22 mouse cellular contexts compared by ENCODE assay signal in the genomic region with DNA sequence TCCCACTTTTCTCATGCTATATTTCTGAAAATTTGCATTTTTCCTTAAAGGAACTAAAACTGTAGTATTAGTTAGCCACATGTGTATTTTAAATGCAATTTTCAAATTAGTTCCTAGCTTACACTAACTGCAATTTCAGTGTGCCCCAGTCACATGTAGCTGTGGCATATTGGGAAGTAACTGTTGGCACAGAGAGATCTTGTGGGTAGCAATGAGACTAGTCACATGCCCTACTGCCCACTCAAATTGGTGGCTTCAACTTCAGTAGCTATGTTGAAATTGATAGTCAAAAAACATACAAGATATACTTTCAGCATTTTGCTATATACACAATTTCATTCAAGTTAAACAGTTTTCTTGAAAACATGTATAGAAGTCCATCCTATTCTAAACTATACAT. TPM values are rescaled to one million over a fixed set of nuclear protein-coding genes. Genes with fewer than 3 reads are reported as not detected.
DNase-seq lines count a peak whose midpoint lies in the region; ATAC-seq and TF ChIP-seq lines count a peak whose summit lies in the region.
"Had no signal": no experiment of that assay in that cellular context is flagged by ENCODE, and none has a peak within 500 bp of the region (broad histone marks: within the 10 kb centered on the region; RNA-seq: fewer than 3 reads in every experiment).

No protein-coding gene starts in this region.

- no peaks in the 10 kb centered on the region for H3K36me3 ChIP-seq in liver, embryonic 11.5 days (ENCODE audit: control insufficient read depth, insufficient read depth, low read length)
- H3K36me3 ChIP-seq: embryonic facial prominence, embryonic 15.5 days; forebrain, embryonic 10.5 days; forebrain, embryonic 15.5 days; heart, embryonic 12.5 days; hindbrain, embryonic 12.5 days had no signal

- H3K27me3 ChIP-seq in liver, embryonic 11.5 days (replicated peaks; ENCODE audit: control insufficient read depth, insufficient read depth, low read length): no peaks in the 10 kb centered on the region
- H3K27me3 ChIP-seq: embryonic facial prominence, embryonic 15.5 days; forebrain, embryonic 15.5 days; heart, embryonic 12.5 days; hindbrain, embryonic 12.5 days; Patski had no signal

- DNase-seq in lung, adult 18-20 months: peak; percentile 7 to 15
- no peak for DNase-seq in lung, adult 2 months
- DNase-seq in spleen, postnatal 14 days (ENCODE audit: low spot score in 2 of 2): no peak
- DNase-seq in liver, embryonic 11.5 days (ENCODE audit: low spot score): no peak
- DNase-seq in left cerebral cortex, adult 9 months (ENCODE audit: low spot score in 2 of 2): no peak
- DNase-seq: adrenal gland, postnatal 10 days; cerebellum, adult 18-20 months; cerebellum, postnatal 10 days; embryo, embryonic 11 days; gastrocnemius, postnatal 10 days had no signal

- no peak overlapping the region for H3K4me3 ChIP-seq in lung, adult 2 months (replicated peaks; ENCODE audit: extremely low read depth, low read depth, low read length)
- H3K4me3 ChIP-seq in bone marrow macrophage, adult 2 months (ENCODE audit: insufficient read depth, low read length): no peak overlapping the region
- H3K4me3 ChIP-seq in liver, embryonic 11.5 days (ENCODE audit: low read depth, low read length): no peak overlapping the region
- H3K4me3 ChIP-seq: embryonic facial prominence, embryonic 15.5 days; erythroblast, embryonic 14.5 days; forebrain, embryonic 10.5 days; forebrain, embryonic 15.5 days; heart, embryonic 12.5 days; hindbrain, embryonic 12.5 days had no signal

- H3K9ac ChIP-seq in liver, embryonic 11.5 days (ENCODE audit: low read depth, low read length): no peak overlapping the region
- H3K9ac ChIP-seq: embryonic facial prominence, embryonic 15.5 days; forebrain, embryonic 15.5 days; heart, embryonic 12.5 days; hindbrain, embryonic 12.5 days had no signal

- no peak for TF ChIP-seq POLR2A in lung, adult 2 months (IDR thresholded peaks at IDR 0.05; ENCODE audit: borderline replicate concordance, extremely low read depth, low read depth, low read length)
- no peak for TF ChIP-seq POLR2A in bone marrow macrophage, adult 2 months (IDR thresholded peaks at IDR 0.05; ENCODE audit: borderline replicate concordance, low read depth, low read length)

- ATAC-seq in hematopoietic stem cell, adult 5-6 weeks (replicated peaks in 1 of 2; ENCODE audit: insufficient read depth in 1 of 2, low FRiP score in 2 of 2, low TSS enrichment in 1 of 2, low read depth in 1 of 2, poor library complexity in 2 of 2, severe bottlenecking in 2 of 2): peak; percentile 77 to 81
- ATAC-seq in megakaryocyte progenitor cell, adult 5-6 weeks (replicated peaks; ENCODE audit: poor library complexity): peak; percentile 88
- no peak for ATAC-seq in liver, embryonic 11.5 days (replicated peaks; ENCODE audit: low FRiP score)
- ATAC-seq: forebrain, embryonic 15.5 days; hindbrain, embryonic 16.5 days; inflammation-experienced regulatory T-cells, adult 6 months; Patski had no signal

- no peaks in the 10 kb centered on the region for H3K4me1 ChIP-seq in lung, adult 2 months (ENCODE audit: control insufficient read depth, insufficient read depth, low read length)
- peaks cover 24% of the 10 kb centered on the region for H3K4me1 ChIP-seq in bone marrow macrophage, adult 2 months (ENCODE audit: control insufficient read depth, insufficient read depth, low read length)
- H3K4me1 ChIP-seq in liver, embryonic 11.5 days (replicated peaks; ENCODE audit: control insufficient read depth, insufficient read depth, low read length): no peaks in the 10 kb centered on the region; the same call in 1 of the 2 replicates
- H3K4me1 ChIP-seq: embryonic facial prominence, embryonic 15.5 days; forebrain, embryonic 10.5 days; forebrain, embryonic 15.5 days; heart, embryonic 12.5 days; hindbrain, embryonic 12.5 days had no signal

- H3K4me2 ChIP-seq in liver, embryonic 11.5 days: no peak overlapping the region
- H3K4me2 ChIP-seq: embryonic facial prominence, embryonic 15.5 days; forebrain, embryonic 15.5 days; heart, embryonic 12.5 days; hindbrain, embryonic 12.5 days had no signal

- no peak for TF ChIP-seq CTCF in lung, adult 2 months (IDR thresholded peaks at IDR 0.05; ENCODE audit: insufficient read depth, low read length)
- TF ChIP-seq CTCF in bone marrow macrophage, adult 2 months (IDR thresholded peaks at IDR 0.05; ENCODE audit: low read depth, low read length): no peak

- H3K9me3 ChIP-seq in liver, embryonic 11.5 days (ENCODE audit: control insufficient read depth, low read length): no peaks in the 10 kb centered on the region
- H3K9me3 ChIP-seq: embryonic facial prominence, embryonic 15.5 days; forebrain, embryonic 10.5 days; forebrain, embryonic 15.5 days; heart, embryonic 12.5 days; hindbrain, embryonic 12.5 days had no signal

- peak overlapping the region; percentile 83 for H3K27ac ChIP-seq in bone marrow macrophage, adult 2 months (ENCODE audit: insufficient read depth, low read depth, low read length)
- H3K27ac ChIP-seq in liver, embryonic 11.5 days (ENCODE audit: low read depth, low read length): no peak overlapping the region
- H3K27ac ChIP-seq: embryonic facial prominence, embryonic 15.5 days; forebrain, embryonic 10.5 days; forebrain, embryonic 15.5 days; hindbrain, embryonic 12.5 days had no signal

RNA-seq across cellular contexts. Expression of a gene that starts 6.3 kb away (rescaled TPM):
- 5.5 and 9.1 TPM in 2 replicates for polyA plus RNA-seq in lung, adult 2 months (2012; rRNA removed)
- 19.0 and 24.3 TPM in 2 replicates for polyA plus RNA-seq in bone marrow macrophage, adult 2 months (2012; ENCODE audit: insufficient read depth, insufficient read length, missing spikeins)
- 3.1 and 6.1 TPM in 2 replicates for total RNA-seq in hematopoietic stem cell, adult 5-6 weeks (2017)
- 27.7 and 29.0 TPM in 2 replicates for total RNA-seq in megakaryocyte progenitor cell, adult 5-6 weeks (2015)
- total RNA-seq in megakaryocyte progenitor cell, adult 5-6 weeks (2017): 2.4 and 6.0 TPM in 2 replicates
- 4.9 and 5.6 TPM in 2 replicates for polyA plus RNA-seq in liver, embryonic 11.5 days (2014; fragmentation: Nextera tagmentation; extraction: Ambion mirVana)

Comparison
In these comparisons a context has a peak if more than half of its experiments do, and no peak if none do; other contexts are left out.
1. DNase-seq: peak in lung, adult 18-20 months (2 of 2); none in lung, adult 2 months (single experiment), spleen, postnatal 14 days (0 of 2), liver, embryonic 11.5 days (single experiment) and left cerebral cortex, adult 9 months (0 of 2).